Mouse (Mus musculus) T-helper 17 cell (primary cell): ENCODE measurements at regions not wholly inside any gene's neighbourhood (a gene's known extent, or its start where the extent isn't known, plus 50 kb on each side); places are given as distances from the start of the nearest gene placed in this dataset.

Source experiments
- in situ Hi-C, 2 experiments: fragments of 300-600 bp; cut with MboI, MseI; formaldehyde crosslinking; loops; 1 replicate in 1 of 2; 2 replicates in 1 of 2; pipeline ENCODE4 v1.15.1; 2025; ENCODE audit warnings: high pct_unique_total_duplicates in 2 of 2

DNA sequence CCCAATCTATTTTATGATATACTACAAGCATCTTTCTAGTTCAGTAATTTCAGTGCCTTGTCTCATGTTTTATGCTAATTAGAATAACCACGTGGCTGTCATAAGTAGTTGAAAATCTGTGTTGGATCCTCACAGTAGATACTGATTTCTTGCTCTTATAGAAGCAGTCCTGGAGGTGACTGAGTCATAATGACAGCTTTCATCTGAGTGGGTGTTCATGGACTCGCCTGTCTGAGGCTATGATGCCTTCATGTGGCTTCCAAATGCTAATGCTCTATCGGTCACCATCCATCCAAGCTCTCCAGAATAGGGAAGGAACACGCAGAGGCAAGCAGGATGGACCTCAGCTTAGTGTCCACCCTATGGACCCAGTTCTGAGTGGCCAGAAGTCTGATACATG is 396.6 kb upstream of the Slc30a5 start:
- in situ Hi-C loops, result no loop called here

DNA sequence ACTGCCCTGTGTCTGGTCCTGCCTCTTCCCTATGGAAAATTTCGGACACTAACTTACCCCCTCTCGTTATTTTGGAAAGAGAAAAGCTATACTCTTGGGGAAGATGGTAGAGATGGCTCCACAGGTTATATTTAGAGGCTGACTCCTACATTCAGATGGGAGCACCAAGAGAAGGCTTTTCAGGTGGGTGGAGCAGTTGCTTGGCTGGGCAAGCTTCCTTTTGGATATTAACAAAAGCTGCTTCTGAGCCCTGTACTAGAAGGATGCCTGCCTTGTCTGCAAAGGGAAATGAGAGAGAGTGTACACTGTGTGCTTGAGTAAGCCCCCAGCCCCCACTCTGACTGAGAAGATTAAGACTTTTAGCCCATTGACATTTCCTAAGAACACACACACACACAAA is 392.1 kb upstream of the Slc30a5 start:
- in situ Hi-C loops, result no loop called here

DNA sequence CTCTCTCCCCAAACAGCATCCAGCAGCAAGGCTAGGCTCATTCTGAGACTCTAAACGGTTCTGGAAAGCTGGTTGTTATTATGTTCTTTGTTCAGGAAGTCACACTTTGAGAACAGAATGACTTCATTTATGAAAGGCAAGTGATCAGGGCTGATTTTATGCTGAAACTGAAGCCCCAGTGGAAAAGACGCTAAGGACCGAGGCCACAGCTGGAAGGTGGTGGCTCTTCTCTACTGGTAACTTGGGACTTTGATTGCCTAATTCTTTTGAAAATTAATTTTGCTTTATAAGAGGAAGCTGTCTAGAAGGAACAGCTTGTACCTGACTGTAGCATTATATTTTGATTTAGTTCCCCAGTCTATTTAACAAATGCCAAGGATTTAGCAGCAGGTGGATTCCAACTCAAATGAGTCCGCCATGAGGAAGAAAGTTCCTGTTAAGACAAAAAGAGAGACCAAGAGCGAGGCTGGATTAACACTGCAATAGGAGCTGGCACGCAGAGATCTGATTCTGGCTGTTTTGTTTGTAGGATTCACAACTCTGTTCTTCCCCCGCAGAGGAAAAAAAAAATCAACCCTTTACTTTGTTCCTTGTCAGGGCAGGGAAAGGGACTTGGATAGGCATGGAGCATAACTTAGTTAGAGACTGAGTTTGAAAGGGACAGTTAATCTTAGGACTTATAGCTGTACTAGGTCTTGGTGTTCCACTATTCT is 388.3 kb upstream of the Slc30a5 start:
- in situ Hi-C loops, result no loop called here

DNA sequence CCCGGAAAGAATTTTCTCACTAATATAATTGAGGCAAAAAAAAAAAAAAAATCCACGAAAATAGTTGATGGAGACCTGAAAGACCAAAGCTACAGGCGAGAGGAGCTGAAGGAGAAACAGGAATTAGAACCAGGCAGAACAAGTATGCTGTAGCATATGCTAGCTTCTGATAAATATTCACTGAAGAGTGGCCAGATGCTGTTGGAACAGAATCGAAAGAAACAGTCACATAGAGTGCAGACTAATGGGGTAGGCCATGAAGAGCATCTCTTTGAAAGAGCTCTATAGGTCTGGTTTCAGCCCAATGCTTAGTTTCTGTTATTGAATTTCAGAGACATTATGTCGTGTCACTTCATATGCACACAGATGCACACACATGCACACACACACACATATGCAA is 386.3 kb upstream of the Slc30a5 start:
- in situ Hi-C loops, result no loop called here

DNA sequence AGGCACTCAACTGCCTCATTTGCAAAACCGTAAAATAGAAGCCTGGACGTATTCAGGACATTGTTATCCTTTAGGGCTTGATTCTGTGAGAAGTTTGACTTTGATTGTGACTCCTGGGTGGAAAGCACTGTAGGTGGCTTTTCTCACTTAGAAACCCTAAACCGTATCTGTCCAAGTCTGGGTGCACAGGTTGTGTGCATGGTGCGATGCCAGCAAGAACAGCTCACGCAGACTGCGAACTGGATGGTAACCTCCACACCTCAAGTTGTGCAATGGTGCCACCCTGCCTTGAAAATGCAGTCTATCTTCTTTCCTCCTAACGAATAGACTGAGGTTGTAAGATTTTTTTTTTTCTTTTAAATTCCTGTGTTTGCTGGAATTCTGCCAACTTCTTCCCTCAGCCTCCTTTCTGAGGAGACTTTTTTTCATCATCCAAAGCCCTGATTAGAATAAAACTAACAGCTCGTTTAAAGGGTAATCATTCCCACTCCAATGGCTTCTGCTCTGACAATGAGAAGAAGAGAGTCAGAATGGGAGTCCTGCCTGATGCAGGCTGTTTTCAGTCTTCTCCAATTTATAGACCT is 383.8 kb upstream of the Slc30a5 start:
- in situ Hi-C loops, result no loop called here

DNA sequence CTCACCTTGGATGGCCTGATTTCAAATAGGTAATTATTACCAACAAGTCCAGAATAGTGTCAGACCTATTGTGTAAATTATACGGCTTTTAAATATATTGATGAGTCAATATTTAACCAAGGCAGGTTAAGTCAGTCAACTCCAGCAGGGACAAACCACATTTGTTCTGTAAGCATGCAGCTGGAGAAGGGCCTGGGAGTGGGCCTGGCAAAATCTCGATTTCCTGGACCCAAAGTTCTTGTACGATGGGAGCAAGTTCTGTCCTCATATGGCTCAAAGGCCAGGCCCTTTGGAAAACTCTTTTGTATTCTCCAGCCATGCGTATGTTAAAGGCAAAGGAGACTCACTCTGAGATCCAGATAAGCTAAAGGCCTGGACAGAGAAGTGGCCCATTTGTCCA is 383.2 kb upstream of the Slc30a5 start:
- in situ Hi-C loops, result no loop called here

DNA sequence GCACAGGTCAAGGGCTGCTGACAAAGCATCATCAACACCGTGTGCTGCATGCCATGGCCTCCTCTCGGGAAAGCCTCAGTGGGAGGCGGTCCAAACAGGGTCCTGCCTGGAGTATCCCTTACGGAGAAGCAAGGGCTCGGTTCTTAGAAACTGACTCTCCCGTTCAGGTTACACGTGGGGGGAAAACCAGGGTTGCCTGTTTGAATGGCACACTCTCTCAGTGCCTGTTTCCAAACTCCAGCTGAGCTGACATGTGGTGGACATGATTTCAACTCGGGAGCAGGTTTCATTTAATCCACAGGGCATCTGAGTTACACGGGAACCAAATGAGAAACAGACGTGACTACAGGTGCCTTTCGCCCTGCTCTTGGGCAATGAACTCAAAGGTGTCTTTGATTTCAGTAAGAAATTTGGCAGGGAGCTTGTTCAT is 382.6 kb upstream of the Slc30a5 start:
- in situ Hi-C loops, result no loop called here

DNA sequence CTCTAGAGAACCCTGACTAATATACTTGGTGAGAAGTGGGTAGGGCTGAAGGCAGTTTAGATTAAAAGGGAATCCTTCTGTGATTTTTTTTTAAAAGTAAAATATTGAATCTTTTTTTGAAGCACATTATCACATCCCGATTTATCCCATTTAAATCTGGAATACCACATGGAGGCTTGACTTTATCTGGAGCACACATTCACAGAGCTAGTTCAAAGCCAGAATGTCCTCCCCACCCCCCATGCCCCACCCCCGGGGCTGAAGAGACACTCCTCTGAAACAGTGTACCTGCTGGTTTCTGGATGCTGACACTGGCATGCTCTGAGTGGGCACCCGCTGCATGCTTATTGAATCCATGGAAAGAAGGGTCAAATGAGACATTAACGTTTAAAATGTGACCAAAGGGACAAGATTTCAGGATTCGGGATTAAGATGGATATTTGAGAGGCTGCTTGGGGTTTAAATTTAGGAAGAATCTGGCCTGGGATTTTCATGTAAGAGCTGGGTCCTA is 382.0 kb upstream of the Slc30a5 start:
- in situ Hi-C loops, result no loop called here

DNA sequence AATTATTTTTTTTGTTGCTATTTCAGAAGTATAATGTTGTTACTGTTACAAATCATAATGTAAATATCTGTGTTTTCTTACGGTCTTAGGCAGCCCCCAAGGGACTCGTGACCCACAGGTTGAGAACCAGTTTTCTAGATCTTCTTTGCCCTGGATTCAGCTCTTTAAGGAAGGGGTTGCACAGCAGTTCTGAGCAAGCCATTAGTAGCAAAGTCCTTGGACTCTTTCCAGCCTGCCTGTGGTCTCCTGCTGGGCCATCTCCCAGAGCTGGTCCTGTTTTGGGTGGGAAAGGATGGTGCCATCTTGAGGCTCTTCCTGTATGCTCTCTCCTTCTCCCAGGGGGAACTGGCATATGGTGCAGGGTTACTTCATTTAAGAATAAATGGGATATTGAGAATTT is 380.9 kb upstream of the Slc30a5 start:
- in situ Hi-C loops, result no loop called here

DNA sequence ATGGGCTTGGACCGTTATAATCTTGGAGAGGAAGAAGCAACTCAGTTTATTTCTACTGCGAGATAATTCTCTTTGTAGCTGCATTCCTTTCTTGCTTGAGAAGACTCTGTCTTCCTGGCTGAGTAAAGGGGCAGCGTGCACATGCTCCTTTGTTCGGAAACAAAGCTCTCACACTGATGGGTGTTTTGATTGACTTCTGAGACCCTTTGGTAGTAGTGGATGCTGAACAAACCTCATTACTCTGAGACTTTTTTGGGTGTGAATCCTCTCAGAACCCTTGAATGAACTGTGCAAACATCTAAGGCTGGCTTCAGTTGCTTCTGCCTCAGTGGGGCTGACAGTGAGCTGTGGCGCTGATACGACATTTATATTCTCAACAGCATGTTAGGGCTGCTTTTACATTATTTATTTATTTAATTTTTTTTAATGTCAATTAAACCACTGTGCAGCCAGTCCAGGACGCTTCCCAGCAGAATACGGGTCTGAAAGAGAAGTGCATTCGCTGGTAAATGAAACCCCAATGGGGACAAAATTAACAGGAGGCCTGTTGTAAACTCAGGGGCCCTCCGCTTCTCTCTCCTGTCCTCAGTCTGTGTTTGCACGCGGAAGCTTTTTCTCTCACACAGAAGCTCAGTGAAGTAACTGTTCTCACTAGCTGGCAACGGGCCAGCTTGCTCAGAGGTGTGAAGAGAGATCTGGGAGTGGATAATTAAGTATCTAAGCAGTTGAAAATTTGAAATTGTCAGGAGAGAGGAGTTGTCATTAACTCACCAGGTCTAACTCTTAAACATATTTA is 380.1 kb upstream of the Slc30a5 start:
- in situ Hi-C loops, result no loop called here

DNA sequence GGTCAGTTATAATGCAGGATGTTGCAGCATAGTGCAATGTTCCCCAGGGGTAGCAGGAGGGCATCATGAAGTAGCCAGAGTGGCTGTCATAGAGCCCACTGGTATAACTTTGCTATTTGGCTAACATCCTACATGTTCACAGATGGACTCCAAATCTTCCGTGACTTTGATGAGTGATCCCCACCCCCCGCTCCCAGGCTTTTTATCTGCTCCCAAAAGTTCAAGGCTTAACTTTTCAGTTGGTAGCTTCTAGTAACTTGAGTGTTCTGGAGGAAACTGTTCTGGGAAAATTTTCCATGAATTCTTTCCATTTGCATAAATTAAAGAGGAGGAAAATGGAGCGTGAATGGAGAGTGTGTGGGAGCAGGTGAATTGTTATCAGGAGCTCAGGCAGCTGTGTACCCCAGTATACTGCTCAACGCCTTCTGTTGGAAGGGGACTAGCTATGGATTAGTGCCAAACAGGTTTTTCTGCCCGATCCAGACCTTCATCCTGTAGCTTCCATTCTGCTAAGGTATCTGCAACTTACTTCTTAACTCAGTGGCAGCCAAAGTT is 379.2 kb upstream of the Slc30a5 start:
- in situ Hi-C loops, result no loop called here

DNA sequence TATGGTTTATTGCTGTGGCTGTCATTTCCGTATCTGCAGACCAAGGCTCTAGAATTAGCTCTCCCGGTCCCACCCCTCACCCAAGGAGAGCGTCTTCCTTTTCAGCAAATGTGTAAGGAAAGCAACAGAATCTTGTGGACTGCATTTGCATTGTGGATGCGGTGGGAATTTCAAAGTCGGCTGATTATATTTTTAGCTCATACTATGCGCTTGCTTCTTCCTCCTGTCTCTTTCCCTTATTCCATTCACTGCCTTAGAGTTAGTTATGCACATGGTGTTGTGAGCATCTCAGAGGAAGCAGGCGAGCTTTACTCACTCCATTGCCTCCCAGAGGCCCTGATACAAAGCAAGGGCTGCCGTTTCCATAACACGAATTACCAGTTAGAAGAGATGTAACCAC is 375.6 kb upstream of the Slc30a5 start:
- in situ Hi-C loops, result no loop called here

DNA sequence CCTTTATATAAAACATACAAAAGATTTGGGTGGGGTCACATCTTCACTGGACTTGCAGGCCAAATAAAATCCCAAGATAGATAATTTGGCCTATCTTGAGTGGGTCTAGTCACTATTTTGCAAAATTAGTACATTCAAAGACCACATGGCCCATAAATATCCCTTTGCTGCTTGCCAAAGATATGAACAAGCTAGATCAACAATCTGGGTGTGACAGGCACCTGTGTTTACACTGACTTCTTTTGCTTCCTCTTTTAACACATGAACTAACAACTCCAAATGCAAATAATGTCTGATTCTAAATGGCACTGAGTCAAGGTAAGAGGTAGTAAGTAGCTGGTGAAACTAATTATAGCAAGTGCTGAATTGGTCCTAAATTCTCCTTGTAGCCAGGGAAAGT is 370.2 kb upstream of the Slc30a5 start:
- in situ Hi-C loops, result no loop called here

DNA sequence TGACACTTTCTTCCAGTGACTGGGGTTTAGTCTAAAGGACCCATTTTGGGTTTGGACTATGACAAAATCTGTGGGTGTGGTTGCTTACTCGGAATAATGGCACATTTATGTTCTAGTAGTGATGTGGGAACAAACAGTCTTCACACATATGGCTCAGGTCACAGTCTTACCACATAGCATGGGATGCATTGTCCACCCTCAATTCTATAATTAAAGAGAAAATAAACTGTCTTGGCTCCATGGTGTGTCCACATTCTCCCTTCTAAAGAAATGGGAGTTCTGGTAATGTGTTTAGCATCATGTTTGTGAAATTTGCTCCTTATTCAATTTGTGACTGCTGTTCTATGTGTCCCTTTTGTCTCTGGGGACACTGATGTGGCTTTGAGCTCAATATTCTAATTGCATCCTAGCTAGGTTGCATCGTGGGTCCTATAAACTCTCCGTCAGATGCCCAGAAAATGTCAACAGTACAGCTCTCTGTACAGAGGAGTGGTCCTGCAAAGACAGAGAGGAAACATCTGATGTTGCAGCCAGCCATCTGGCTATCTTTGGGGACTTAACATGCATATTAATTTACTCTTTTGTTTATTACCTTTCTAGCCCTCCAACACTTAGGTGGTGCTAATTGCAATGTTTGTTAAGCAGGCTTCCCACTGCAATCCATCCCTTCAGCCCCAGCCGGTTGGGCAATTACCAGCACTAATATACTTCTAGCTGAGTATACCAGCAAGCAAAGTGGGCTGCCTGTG is 369.5 kb upstream of the Slc30a5 start:
- in situ Hi-C loops, result no loop called here

DNA sequence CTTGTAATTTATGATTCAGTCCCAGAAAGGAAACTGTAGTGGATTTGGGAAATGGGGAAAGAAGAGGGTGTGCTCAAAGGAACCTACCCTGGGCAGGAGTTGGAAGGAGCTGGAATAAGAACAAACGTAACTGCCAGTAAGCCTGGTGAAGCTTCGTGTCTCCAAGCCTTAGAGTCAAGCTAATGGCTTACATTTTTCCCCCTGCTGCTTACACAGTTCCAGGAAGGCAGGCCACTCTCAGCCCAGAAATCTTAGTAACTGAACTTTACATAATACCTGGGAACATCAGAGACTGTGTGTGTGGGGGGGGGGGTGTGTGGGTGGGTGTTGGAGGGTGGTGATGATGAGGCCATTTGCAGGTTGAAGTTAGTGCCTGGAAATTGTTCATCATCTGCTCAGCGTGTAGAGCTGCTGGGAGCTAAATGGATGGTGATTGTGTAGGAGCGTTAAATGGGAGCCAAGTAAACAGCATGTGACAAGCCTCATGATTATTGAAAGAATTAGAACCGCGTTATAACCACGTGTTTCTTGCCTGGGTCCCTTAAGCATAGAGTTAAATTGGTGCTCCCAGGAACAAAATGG is 357.1 kb upstream of the Slc30a5 start:
- in situ Hi-C loops, result no loop called here

DNA sequence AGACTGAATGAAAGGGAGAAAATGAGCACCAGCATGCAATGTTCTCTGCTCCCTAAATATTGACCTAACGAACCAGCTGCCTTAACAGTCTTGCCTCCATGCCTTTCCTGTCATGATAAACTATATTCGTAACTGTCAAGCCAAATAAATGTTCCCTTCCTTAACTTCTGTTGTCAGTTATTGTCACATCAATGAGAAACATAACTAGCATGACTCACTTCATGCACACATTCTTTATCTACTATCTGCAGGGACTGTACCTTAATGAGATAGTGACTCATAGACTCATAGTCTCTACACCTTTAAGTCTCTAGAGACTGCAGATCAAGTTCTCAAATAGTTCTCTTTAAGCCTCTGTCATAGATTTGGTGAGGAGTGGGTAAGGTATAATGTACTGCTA is 349.2 kb upstream of the Slc30a5 start:
- in situ Hi-C loops, result no loop called here

DNA sequence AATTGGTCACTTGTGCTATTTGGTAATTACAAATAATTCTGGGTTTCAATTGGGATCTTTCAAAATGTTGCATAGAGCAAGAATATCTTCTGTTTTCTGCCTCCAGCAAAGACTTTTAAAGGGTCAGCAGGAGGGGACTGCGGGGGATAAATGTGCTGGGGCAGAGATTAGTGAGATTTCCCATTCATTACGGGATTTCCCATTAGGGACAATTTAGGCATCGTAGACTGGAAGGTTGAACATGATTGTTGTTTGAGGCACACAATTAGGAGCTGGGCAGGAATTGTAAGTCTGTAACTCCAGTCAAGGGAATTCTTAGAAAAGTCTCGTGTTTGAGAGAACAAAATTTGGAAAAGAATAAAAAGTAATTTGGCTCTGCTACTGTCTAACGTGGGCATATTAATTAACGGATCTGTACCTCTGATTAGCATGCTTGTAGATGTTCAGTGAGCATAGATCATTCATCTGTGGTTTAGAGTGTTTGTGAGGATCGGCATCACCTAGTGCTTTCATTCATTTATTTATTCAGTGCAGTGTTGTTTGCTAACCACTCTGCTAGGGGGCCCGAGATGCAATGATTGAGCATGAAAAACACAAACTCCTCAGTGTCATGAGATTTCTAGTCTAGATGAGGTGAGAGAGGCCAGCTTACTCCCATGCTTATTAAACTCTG is 341.9 kb upstream of the Slc30a5 start:
- in situ Hi-C loops, result no loop called here

DNA sequence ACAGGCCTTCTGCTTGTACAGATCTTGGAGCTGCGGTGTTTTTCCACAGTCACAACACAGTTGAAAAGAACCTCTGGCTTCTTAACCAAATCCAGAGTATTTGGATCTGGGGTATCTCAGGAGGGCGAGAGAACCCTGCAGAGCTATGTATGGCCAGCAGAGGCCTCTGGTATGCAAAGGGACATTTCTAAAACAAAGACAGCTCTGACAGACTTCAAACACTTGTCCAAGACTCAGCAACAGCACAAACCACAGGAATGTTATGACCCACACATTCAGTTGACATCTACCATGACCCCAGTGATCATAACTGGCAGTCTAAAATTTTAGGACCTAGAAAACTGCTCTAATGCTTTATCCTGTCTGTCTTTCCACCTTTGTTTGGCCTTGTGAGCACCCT is 328.5 kb upstream of the Slc30a5 start:
- in situ Hi-C loops, result no loop called here

DNA sequence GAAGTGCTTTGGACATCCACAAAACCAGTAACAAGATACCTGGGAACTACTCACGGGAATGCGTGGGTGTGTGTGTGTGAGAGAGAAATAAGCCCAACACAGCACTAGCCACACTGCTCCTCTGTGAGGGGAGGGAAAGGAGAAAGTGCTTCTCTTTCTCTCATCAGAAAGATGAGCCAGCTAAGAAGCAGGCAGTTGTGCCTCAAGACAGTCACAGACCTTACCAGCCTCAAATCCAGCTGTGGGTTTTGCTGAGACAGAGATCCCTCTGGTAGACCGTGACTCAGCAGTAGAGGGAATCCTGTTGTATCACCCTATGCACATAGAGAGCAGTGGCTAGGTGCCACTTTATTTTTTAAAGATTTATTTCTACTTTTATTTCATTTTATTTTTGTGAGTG is 326.7 kb upstream of the Slc30a5 start:
- in situ Hi-C loops, result no loop called here

DNA sequence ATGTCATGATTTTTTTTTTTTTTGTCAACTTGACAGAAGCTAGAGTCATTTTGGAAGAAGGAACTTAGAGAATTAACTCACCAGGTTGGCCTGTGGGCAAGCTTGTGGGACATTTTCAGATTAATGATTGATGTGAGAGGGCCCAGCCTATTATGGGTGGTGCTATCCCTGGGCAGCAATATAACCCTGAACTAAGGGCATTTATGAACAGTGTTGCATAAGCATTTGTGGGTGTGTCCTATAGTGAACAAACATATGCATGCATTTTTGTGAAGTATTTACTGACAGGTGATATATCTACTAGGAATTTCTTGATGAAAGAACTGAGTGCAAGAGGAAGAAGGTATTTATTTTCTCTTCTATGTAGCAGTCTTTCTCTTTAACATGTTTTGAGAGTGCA is 320.5 kb upstream of the Slc30a5 start:
- in situ Hi-C loops, result no loop called here

DNA sequence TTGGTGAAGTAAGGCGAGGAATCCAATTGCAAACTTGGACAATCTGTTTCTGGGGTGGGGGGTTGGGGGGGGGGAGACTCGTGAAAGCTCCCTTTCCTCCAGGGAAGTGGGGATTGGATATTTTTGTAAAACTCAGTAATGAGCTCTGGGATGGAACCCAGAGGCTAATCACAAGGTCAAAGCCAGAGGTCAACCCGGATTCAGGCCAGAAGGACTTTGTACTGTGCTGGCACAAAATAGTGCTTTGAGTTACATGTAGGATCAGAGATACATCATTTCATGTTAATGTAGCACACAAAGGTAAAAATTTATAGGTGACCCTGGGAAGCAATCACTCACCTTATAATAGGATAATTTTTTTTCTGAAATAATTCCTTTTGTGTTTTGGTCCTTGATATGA is 309.5 kb upstream of the Slc30a5 start:
- in situ Hi-C loops, result no loop called here
